Mouse (Mus musculus) brain, embryonic 14.5 days (tissue): Measurements from ENCODE around the gene Dnaic2.

Experiments used
- CTCF ChIP-seq: fragments of 200-500 bp; IDR thresholded peaks from 2 replicates; pipeline ENCODE4 v1.5.1; 2012; ENCODE audit warnings: inconsistent platforms, mild to moderate bottlenecking, moderate library complexity, borderline replicate concordance; ENCODE audit not compliant: insufficient read depth, insufficient read length; ENCODE audit errors: extremely low read depth
- POLR2A ChIP-seq: fragments of 200-500 bp; IDR thresholded peaks from 2 replicates; pipeline ENCODE4 v1.6.1; 2012; ENCODE audit warnings: mild to moderate bottlenecking, inconsistent platforms, borderline replicate concordance; ENCODE audit not compliant: poor library complexity, insufficient read depth, insufficient read length, severe bottlenecking; ENCODE audit errors: extremely low read depth

DNA sequence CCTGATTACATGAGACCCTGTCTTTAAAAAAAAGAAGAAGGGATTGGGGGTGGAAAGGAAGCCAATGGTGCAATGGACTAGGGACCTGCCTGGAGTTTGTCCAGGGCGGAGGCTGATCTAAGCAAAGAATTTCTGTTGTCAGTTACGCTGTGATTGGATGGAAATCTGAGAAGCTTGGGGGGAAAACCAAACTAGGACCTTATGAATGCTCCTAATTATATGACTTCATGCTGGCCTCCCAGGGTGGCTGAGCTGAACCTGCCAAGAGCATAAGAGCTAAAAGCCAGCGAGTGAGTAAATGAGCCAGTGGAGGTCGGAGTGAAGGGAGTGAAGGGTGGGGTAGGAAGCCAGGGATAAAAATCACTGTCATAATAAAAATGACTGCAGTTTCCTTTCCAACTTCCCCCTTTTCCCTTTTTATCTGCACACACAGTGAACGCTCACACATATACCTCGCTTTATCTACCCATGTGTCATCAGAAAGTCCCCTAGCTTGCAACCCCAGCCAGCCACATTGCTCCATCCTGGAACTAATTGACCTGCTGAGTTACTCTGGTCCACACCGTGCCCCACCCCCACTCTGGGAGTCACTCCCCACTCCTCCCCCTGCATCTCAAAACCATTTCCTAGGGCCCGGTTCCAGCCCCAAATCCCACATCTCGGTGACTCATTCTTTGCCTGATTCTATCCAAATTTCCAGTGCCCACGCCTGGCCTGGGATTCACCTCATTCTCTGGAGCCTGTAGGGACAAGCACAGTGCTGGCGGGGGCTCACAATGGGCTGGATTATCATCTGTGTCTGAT, 2.2 kb upstream of the Dnaic2 start:
- no peak for TF ChIP-seq POLR2A
- no peak for TF ChIP-seq CTCF
